Mouse (Mus musculus) Patski (cell line): ENCODE measurements around the gene Car11. TPM values are rescaled to one million over a fixed set of nuclear protein-coding genes. Genes with fewer than 3 reads are reported as not detected.

Source experiments
- ATAC-seq: fragments of 100-300 bp; one replicate; pipeline ENCODE4 v1.8.0; 2021
- CTCF ChIA-PET: fragments of 350-600 bp; sonication (Branson Sonifier 250); formaldehyde crosslinking; loops from one replicate; lab custom pipeline; 2022; ENCODE audit warnings: inconsistent platforms; lab: Charles Lee
- POLR2A ChIA-PET: fragments of 350-600 bp; sonication (Branson Sonifier 250); formaldehyde crosslinking; loops from one replicate; lab custom pipeline; 2022; ENCODE audit warnings: antibody characterized with exemption, inconsistent platforms; lab: Charles Lee
- DNase-seq: peaks from one replicate; pipeline ENCODE4 v3.0.0-alpha.2; 2011; ENCODE audit warnings: low read depth, low spot score
- H3K27me3 ChIP-seq: fragments of 371-371 bp; one replicate; pipeline ENCODE4 v1.5.1; 2021
- CTCF ChIP-seq: fragments of 100-300 bp; IDR thresholded peaks from one replicate; pipeline ENCODE4 v1.5.1; 2021
- in situ Hi-C: fragments of 300-500 bp; cut with MboI; formaldehyde crosslinking; loops from 3 replicates; pipeline ENCODE4 v1.11.1; 2018; ENCODE audit warnings: low pct_unique_long_range_greater_than_20kb, mixed read lengths
- polyA plus RNA-seq: library from polyadenylated mRNA; unstranded; gene quantifications from one replicate; pipeline ENCODE4 v1.2.3, GENCODE M21; 2021

Gene Car11
- polyA plus RNA-seq, 1 experiment from 2014 or later, result 43.7 TPM

GRCm38 (mm10) chr7:45719180-45719579, 19.5 kb downstream of the Car11 start:
- TF ChIP-seq CTCF, result no peak
- ChIA-PET POLR2A (interaction anchor here (1.1 to 4.4 kb wide), 4 partner anchors 11 to 25 kb away, joined by 3 to 28 read pairs (median 3); partner anchors contain the start of gene Sec1), CTCF (interaction anchor here (1.0 to 2.0 kb wide), 3 partner anchors 11 to 82 kb away, joined by 3 to 8 read pairs (median 4); no protein-coding TSS in a partner anchor)
- in situ Hi-C loops, result loop anchor here (25.0 kb wide), 1 partner anchor 857 kb away; the partner anchor contains the start of genes Pnkp and Ptov1
- no peak for ATAC-seq
- no peak for DNase-seq
- H3K27me3 ChIP-seq, result no peaks in the 10 kb centered on the region

- POLR2A ChIA-PET, result interaction anchor here (0.6 to 4.4 kb wide), 2 partner anchors 12 to 734 kb away, joined by 5 to 28 read pairs; partner anchors contain the start of gene Prmt1
Observed at GRCm38 (mm10) chr7:45719738-45720412, 20.2 kb downstream of the Car11 start.

GRCm38 (mm10) chr7:45720413-45721233, 21.0 kb downstream of the Car11 start, which contains the start of gene Fam83e:
Gene Fam83e, plus strand, starts transcription at chr7:45721212.
- DNase-seq (no peak), ATAC-seq (no peak)
- no peaks in the 10 kb centered on the region for H3K27me3 ChIP-seq
- POLR2A ChIA-PET, result interaction anchor here (4.4 kb wide), 1 partner anchor 12 kb away, joined by 28 read pairs; no protein-coding TSS in a partner anchor
- CTCF ChIA-PET, result interaction anchor here (0.9 to 1.4 kb wide), 2 partner anchors 10 to 19 kb away, joined by 3 to 4 read pairs; no protein-coding TSS in a partner anchor
- no peak for TF ChIP-seq CTCF
- in situ Hi-C loops, result loop anchor here (25.0 kb wide), 1 partner anchor 858 kb away; the partner anchor contains the start of genes Pnkp and Ptov1

More at GRCm38 (mm10) chr7:45719738-45720412, 20.2 kb downstream of the Car11 start:
- CTCF ChIA-PET, result interaction anchor here (0.9 to 1.4 kb wide), 2 partner anchors 11 to 19 kb away, joined by 3 to 4 read pairs; no protein-coding TSS in a partner anchor
- TF ChIP-seq CTCF, result no peak
- in situ Hi-C loops, result loop anchor here (25.0 kb wide), 1 partner anchor 858 kb away; the partner anchor contains the start of genes Pnkp and Ptov1
- ATAC-seq (no peak), DNase-seq (no peak)
- no peaks in the 10 kb centered on the region for H3K27me3 ChIP-seq

GRCm38 (mm10) chr7:45721234-45721571, 21.6 kb downstream of the Car11 start:
- ChIA-PET CTCF (no interaction called here), POLR2A (no interaction called here)
- H3K27me3 ChIP-seq, result no peaks in the 10 kb centered on the region
- in situ Hi-C loops, result loop anchor here (25.0 kb wide), 1 partner anchor 859 kb away; the partner anchor contains the start of genes Pnkp and Ptov1
- DNase-seq (no peak), ATAC-seq (no peak)
- TF ChIP-seq CTCF, result no peak

DNA sequence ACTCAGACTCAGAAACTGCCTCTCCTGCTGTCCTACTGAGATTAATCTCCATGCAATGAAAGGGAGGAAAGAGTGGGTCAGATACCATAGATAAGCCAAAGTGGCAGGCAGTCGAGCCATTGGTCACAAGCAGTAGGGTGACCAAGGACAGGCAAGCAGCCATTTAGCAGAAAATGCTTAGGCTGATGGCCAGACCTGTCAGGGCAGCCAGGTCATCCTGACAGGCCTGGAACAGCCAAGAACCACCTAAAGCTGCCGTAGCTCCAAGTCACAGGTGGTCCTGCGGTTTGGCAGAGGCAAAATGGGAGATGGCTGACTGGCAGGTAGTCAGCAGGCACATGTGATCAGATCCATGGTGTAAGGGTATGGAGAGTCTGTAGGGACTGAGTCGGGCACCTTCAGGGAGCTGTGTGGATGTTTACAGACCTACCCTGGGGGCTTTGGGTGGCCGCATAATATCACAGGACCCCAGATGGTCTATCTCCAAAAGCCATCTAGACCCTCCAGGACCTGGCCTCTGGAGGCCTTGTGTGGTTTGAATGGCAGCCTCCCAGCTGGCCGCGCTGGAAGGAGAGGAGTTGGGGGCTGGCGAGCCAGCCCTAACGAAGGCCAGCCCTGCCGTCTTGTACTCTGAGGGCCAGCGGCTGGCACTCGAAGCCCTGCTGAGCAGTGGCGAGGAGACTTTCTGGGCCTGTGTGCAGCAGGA, 22.2 kb downstream of the Car11 start:
- in situ Hi-C loops, result loop anchor here (25.0 kb wide), 1 partner anchor 859 kb away; the partner anchor contains the start of genes Pnkp and Ptov1
- DNase-seq (no peak), ATAC-seq (no peak)
- CTCF ChIA-PET, result no interaction called here
- no peaks in the 10 kb centered on the region for H3K27me3 ChIP-seq
- POLR2A ChIA-PET, result no interaction called here
- TF ChIP-seq CTCF, result no peak

DNA sequence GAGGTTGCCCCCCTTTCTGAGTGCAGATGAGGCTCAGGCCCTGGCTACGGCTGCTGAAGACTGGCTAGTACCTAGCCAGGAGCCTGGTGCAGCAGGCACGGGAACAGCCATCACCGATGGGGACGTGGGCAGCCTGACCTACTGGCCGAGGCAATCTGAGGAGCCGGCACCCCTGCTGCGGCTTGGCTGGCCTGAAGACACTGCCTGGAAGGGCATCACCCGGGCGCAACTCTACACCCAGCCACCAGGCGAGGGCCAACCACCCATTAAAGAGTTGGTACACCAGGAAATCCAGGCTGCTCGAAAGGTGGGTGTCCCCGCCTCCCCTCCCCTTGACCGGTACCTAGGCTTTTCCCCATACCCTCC, 22.7 kb downstream of the Car11 start:
- no peaks in the 10 kb centered on the region for H3K27me3 ChIP-seq
- DNase-seq (no peak), ATAC-seq (no peak)
- ChIA-PET CTCF (interaction anchor here (0.9 kb wide), 1 partner anchor 79 kb away, joined by 3 read pairs; no protein-coding TSS in a partner anchor), POLR2A (no interaction called here)
- TF ChIP-seq CTCF, result no peak
- in situ Hi-C loops, result loop anchor here (25.0 kb wide), 1 partner anchor 860 kb away; the partner anchor contains the start of genes Pnkp and Ptov1

GRCm38 (mm10) chr7:45723301-45723700, 23.7 kb downstream of the Car11 start:
- no peak for TF ChIP-seq CTCF
- CTCF ChIA-PET, result interaction anchor here (0.9 kb wide), 1 partner anchor 78 kb away, joined by 3 read pairs; no protein-coding TSS in a partner anchor
- in situ Hi-C loops, result loop anchor here (25.0 kb wide), 1 partner anchor 861 kb away; the partner anchor contains the start of genes Pnkp and Ptov1
- POLR2A ChIA-PET, result no interaction called here
- no peaks in the 10 kb centered on the region for H3K27me3 ChIP-seq
- DNase-seq (no peak), ATAC-seq (no peak)

- CTCF ChIA-PET, result no interaction called here
- in situ Hi-C loops, result loop anchor here (25.0 kb wide), 1 partner anchor 861 kb away; the partner anchor contains the start of genes Pnkp and Ptov1
- POLR2A ChIA-PET, result no interaction called here
- no peak for TF ChIP-seq CTCF
- H3K27me3 ChIP-seq, result no peaks in the 10 kb centered on the region
- DNase-seq (no peak), ATAC-seq (no peak)
Observed at GRCm38 (mm10) chr7:45723781-45724180, 24.1 kb downstream of the Car11 start.

- ATAC-seq, result no peak
- in situ Hi-C loops, result no loop called here
- CTCF ChIA-PET, result no interaction called here
- TF ChIP-seq CTCF, result no peak
- H3K27me3 ChIP-seq, result no peaks in the 10 kb centered on the region
- no peak for DNase-seq
- POLR2A ChIA-PET, result interaction anchor here (0.7 kb wide), 1 partner anchor 86 kb away, joined by 4 read pairs; no protein-coding TSS in a partner anchor
Observed at GRCm38 (mm10) chr7:45725151-45725550, 25.5 kb downstream of the Car11 start.
